In the genomic region with DNA sequence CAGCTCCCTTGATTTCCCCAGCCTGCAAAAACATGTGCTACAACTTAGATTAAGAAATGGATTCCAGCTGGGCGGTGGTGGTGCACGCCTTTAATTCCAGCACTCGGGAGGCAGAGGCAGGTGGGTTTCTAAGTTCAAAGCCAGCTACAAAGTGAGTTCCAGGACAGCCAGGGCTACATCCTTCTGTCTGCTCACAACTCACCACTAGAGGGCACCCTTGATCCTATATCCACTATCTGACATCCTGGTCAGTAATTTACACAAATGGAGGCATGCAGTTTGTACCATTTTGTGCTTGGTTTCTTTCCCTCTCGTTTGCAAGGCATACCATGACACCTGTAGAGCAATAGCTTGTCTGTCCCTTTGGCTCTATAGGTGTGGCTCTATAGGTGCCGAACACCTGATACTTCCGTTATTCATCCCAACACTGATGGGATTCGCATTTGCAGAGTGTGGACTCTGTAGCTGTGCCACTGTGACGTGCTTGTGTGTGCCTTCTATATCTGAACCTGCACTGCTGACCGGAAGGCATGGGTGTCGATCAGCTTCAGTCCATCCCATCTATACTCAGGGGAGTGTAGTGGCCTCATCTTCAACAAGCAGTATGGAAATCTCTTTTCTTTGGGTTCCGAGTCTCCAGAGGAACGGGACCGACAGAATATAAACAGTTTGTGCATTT, we compare ENCODE assay signal across 8 mouse cellular contexts.
DNase-seq lines count a peak whose midpoint lies in the region; ATAC-seq and TF ChIP-seq lines count a peak whose summit lies in the region.

No protein-coding gene starts in this region.

- H3K27ac ChIP-seq in bone marrow, adult 2 months (ENCODE audit: control insufficient read depth, insufficient read depth, low read depth, low read length, poor library complexity), result no peak overlapping the region
- H3K27ac ChIP-seq in embryonic fibroblast, embryonic 13.5 days (ENCODE audit: insufficient read depth, low read length), result no peak overlapping the region
- no peak overlapping the region for H3K27ac ChIP-seq in hindbrain, embryonic 10.5 days

- H3K9me3 ChIP-seq in G1E (replicated peaks), result no peaks in the 10 kb centered on the region
- no peaks in the 10 kb centered on the region for H3K9me3 ChIP-seq in hindbrain, embryonic 10.5 days

- H3K4me3 ChIP-seq in G1E (ENCODE audit: low read depth, low read length), result no peak overlapping the region
- H3K4me3 ChIP-seq in bone marrow, adult 2 months (replicated peaks; ENCODE audit: control insufficient read depth, low read depth, low read length), result no peak overlapping the region
- H3K4me3 ChIP-seq in embryonic fibroblast, embryonic 13.5 days (ENCODE audit: insufficient read depth, low read length), result no peak overlapping the region
- no peak overlapping the region for H3K4me3 ChIP-seq in hindbrain, embryonic 10.5 days

- DNase-seq in G1E (ENCODE audit: low spot score), result peak; percentile 36
- DNase-seq in hindbrain, embryonic 10.5 days (ENCODE audit: low spot score), result peak; percentile 72
- peak; percentile 28 to 68 for DNase-seq in layer of hippocampus, adult 8-10 months (ENCODE audit: low spot score in 2 of 2)
- DNase-seq in lung, postnatal 14 days, result peak; percentile 86
- DNase-seq in retina, postnatal 7 days (ENCODE audit: low read depth, low spot score), result peak; percentile 74
- no peak for DNase-seq in ovary, adult 18-20 months (ENCODE audit: low spot score)

- no peaks in the 10 kb centered on the region for H3K36me3 ChIP-seq in G1E (replicated peaks)
- H3K36me3 ChIP-seq in hindbrain, embryonic 10.5 days, result no peaks in the 10 kb centered on the region

- H3K27me3 ChIP-seq in G1E (ENCODE audit: insufficient read depth, low read length), result no peaks in the 10 kb centered on the region
- no peaks in the 10 kb centered on the region for H3K27me3 ChIP-seq in hindbrain, embryonic 10.5 days (ENCODE audit: insufficient read depth, poor library complexity, severe bottlenecking)

- no peaks in the 10 kb centered on the region for H3K4me1 ChIP-seq in G1E (ENCODE audit: insufficient read depth, low read depth, low read length)
- H3K4me1 ChIP-seq in bone marrow, adult 2 months (ENCODE audit: control insufficient read depth, insufficient read depth, low read length), result no peaks in the 10 kb centered on the region; the same call in 1 of the 2 replicates
- H3K4me1 ChIP-seq in embryonic fibroblast, embryonic 13.5 days (ENCODE audit: control insufficient read depth, insufficient read depth, low read length), result peaks cover 3% of the 10 kb centered on the region; the same call in 1 of the 2 replicates
- peaks cover 12% of the 10 kb centered on the region for H3K4me1 ChIP-seq in hindbrain, embryonic 10.5 days (replicated peaks)

- no peak; the same call in 1 of the 2 replicates for ATAC-seq in G1E (ENCODE audit: extremely low read depth, insufficient number of reproducible peaks, low FRiP score, poor library complexity, severe bottlenecking)

- peak; percentile 29; the same call in 1 of the 2 replicates for TF ChIP-seq CTCF in G1E (IDR thresholded peaks at IDR 0.05; ENCODE audit: low read depth, low read length)
- peak; percentile 60 for TF ChIP-seq CTCF in bone marrow, adult 2 months (IDR thresholded peaks at IDR 0.05; ENCODE audit: control insufficient read depth, insufficient read depth, low read length)
- peak; percentile 41; the same call in 1 of the 2 replicates for TF ChIP-seq CTCF in embryonic fibroblast, embryonic 13.5 days (IDR thresholded peaks at IDR 0.05; ENCODE audit: borderline replicate concordance, insufficient read depth, low read length)

- 67% methylated on average over 13 of the region's 13 CpGs for WGBS in bone marrow, adult 2 months
- WGBS in hindbrain, embryonic 10.5 days, result 73% methylated on average over 13 of the region's 13 CpGs

- no peak for TF ChIP-seq POLR2A in bone marrow, adult 2 months (IDR thresholded peaks at IDR 0.05; ENCODE audit: borderline replicate concordance, control insufficient read depth, low read depth, low read length)
- TF ChIP-seq POLR2A in embryonic fibroblast, embryonic 13.5 days (IDR thresholded peaks at IDR 0.05; ENCODE audit: low read depth, low read length), result no peak
